Mouse (Mus musculus) myocyte (in vitro differentiated cells): Measurements from ENCODE around the gene Tmem127. TPM values are rescaled to one million over a fixed set of nuclear protein-coding genes. Genes with fewer than 3 reads are reported as not detected.

Experiments used
- H3K27me3 ChIP-seq: one replicate; pipeline ENCODE4 v1.6.1; 2011; ENCODE audit not compliant: control insufficient read depth, insufficient read depth, insufficient read length
- H3K36me3 ChIP-seq: one replicate; pipeline ENCODE4 v1.6.1; 2011; ENCODE audit not compliant: control insufficient read depth, insufficient read depth
- H3K4me2 ChIP-seq: one replicate; pipeline ENCODE4 v1.6.1; 2011; ENCODE audit warnings: low read depth, control low read depth
- H3K4me3 ChIP-seq: one replicate; pipeline ENCODE4 v1.5.1; 2011; ENCODE audit warnings: mild to moderate bottlenecking, control low read depth, moderate library complexity
- H3K79me2 ChIP-seq: one replicate; pipeline ENCODE4 v1.6.1; 2011; ENCODE audit not compliant: control insufficient read depth, insufficient read depth
- H3ac ChIP-seq: one replicate; pipeline ENCODE4 v1.6.1; 2011; ENCODE audit not compliant: control insufficient read depth, insufficient read length
- CEBPB ChIP-seq: IDR thresholded peaks from 2 replicates; pipeline ENCODE4 v1.6.1; 2011; ENCODE audit warnings: mild to moderate bottlenecking, moderate library complexity; ENCODE audit not compliant: poor library complexity, insufficient read depth, severe bottlenecking
- E2F4 ChIP-seq: IDR thresholded peaks from one replicate; pipeline ENCODE4 v1.6.1; 2011; ENCODE audit warnings: mild to moderate bottlenecking, control low read depth, moderate library complexity; ENCODE audit not compliant: insufficient read depth
- MAX ChIP-seq: IDR thresholded peaks from one replicate; pipeline ENCODE4 v1.6.1; 2011; ENCODE audit warnings: low read depth, mild to moderate bottlenecking, control low read depth
- MYOD1 ChIP-seq, 3 experiments: IDR thresholded peaks; one replicate each; pipeline ENCODE4 v1.6.1; 2011; ENCODE audit warnings: control low read depth in 2 of 3, low read depth in 2 of 3, mild to moderate bottlenecking in 2 of 3, moderate library complexity in 1 of 3; ENCODE audit not compliant: insufficient read length in 2 of 3, control insufficient read depth in 1 of 3
- MYOG ChIP-seq, 3 experiments: IDR thresholded peaks; one replicate each; pipeline ENCODE4 v1.6.1; 2011; ENCODE audit warnings: control low read depth in 2 of 3, low read depth in 2 of 3, mild to moderate bottlenecking in 2 of 3; ENCODE audit not compliant: insufficient read length in 2 of 3, control insufficient read depth in 1 of 3, insufficient read depth in 1 of 3
- POLR2A ChIP-seq: IDR thresholded peaks from one replicate; pipeline ENCODE4 v1.6.1; 2011; ENCODE audit warnings: low read depth, mild to moderate bottlenecking, control low read depth, moderate library complexity; ENCODE audit not compliant: insufficient read length
- POLR2AphosphoS2 ChIP-seq: IDR thresholded peaks from one replicate; pipeline ENCODE4 v1.6.1; 2011; ENCODE audit warnings: low read depth, control low read depth; ENCODE audit not compliant: insufficient read length
- REST ChIP-seq: IDR thresholded peaks from one replicate; pipeline ENCODE4 v1.6.1; 2011; ENCODE audit warnings: mild to moderate bottlenecking, control low read depth, moderate library complexity; ENCODE audit not compliant: insufficient read depth, insufficient read length
- SRF ChIP-seq: IDR thresholded peaks from one replicate; pipeline ENCODE4 v1.6.1; 2011; ENCODE audit warnings: low read depth; ENCODE audit not compliant: control insufficient read depth, insufficient read length
- TCF12 ChIP-seq: IDR thresholded peaks from one replicate; pipeline ENCODE4 v1.6.1; 2011; ENCODE audit warnings: mild to moderate bottlenecking, control low read depth; ENCODE audit not compliant: poor library complexity, insufficient read depth, severe bottlenecking
- TCF3 ChIP-seq: IDR thresholded peaks from one replicate; pipeline ENCODE4 v1.6.1; 2011; ENCODE audit warnings: low read depth, control low read depth; ENCODE audit not compliant: insufficient read length
- USF1 ChIP-seq: IDR thresholded peaks from one replicate; pipeline ENCODE4 v1.6.1; 2011; ENCODE audit warnings: low read depth, mild to moderate bottlenecking, control low read depth, moderate library complexity
- polyA plus RNA-seq: library from polyadenylated mRNA; unstranded; fragments of >200 nt; fragmentation: generic; extraction: Trizol; gene quantifications from one replicate; pipeline ENCODE4 v1.2.1, GENCODE M21; 2012; ENCODE audit warnings: missing spikeins

Tmem127 gene
- polyA plus RNA-seq, 1 experiment = 23.0 TPM

- H3K4me3 ChIP-seq = no peak overlapping the region
- no peak overlapping the region for H3K4me2 ChIP-seq
- no peaks in the 10 kb centered on the region for H3K27me3 ChIP-seq
- H3ac ChIP-seq = no peak overlapping the region
- no peaks in the 10 kb centered on the region for H3K79me2 ChIP-seq
- TF ChIP-seq MYOG (IDR thresholded peaks at IDR 0.05; ENCODE audit: control insufficient read depth in 1 of 3, insufficient read depth in 1 of 3, insufficient read length in 2 of 3, low read depth in 2 of 3) (no peak), E2F4 (no peak), TCF3 (no peak), CEBPB (no peak), POLR2AphosphoS2 (no peak), SRF (no peak), POLR2A (no peak), MYOD1 (IDR thresholded peaks at IDR 0.05; ENCODE audit: control insufficient read depth in 1 of 3, insufficient read length in 2 of 3, low read depth in 2 of 3) (no peak), REST (no peak), TCF12 (no peak), MAX (no peak), USF1 (no peak)
- no peaks in the 10 kb centered on the region for H3K36me3 ChIP-seq
Observed at GRCm38 (mm10) chr2:127308660-127309059, 61.0 kb downstream of the Tmem127 start.

DNA sequence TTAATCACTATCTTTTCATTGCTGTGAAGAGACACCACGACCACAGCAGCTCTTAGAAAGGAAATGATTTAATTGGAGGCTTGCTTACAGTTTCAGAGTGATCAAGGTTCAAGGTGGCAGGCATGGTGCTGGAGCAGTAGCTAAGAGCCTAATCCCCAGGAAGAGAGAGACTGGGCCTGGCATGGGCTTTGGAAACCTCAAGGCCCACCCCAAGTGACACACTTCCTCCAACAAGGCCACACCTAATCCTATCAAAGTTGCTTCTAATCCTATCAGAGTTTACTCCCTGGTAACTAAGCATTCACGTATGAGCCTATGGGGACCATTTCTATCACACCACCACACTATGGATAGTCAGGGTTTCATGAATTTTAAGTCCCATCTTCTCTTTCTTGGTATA, 62.5 kb downstream of the Tmem127 start:
- TF ChIP-seq TCF3 = no peak
- TF ChIP-seq MAX = no peak
- no peak for TF ChIP-seq SRF
- TF ChIP-seq POLR2A = no peak
- Histone ChIP-seq H3K36me3 (no peaks in the 10 kb centered on the region), H3K4me2 (no peak overlapping the region), H3K79me2 (no peaks in the 10 kb centered on the region), H3K4me3 (no peak overlapping the region), H3K27me3 (no peaks in the 10 kb centered on the region), H3ac (no peak overlapping the region)

DNA sequence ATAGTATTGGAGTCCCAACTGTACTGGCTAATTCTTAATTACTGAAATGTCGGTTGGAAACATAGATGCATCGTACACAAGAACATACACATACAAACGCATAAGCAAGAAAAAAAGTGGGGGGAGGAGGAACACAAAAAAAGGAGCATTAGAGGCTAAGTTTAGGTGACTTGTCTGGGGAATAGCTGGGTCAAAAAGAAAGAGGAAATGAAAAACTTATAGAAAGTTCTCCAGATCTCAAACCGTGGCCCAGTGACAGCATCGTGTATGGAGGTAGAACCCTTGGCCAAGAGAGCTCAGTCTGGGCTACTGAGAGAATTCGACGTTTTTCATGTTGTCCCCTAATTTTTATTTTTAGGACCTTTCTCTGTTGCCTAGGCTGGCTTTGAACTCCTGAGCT, 63.0 kb downstream of the Tmem127 start:
- H3K27me3 ChIP-seq = no peaks in the 10 kb centered on the region
- H3ac ChIP-seq = no peak overlapping the region
- H3K4me3 ChIP-seq = no peak overlapping the region
- no peak overlapping the region for H3K4me2 ChIP-seq
- TF ChIP-seq CEBPB = no peak
- no peak for TF ChIP-seq MAX
- TF ChIP-seq TCF3 = no peak
- no peak for TF ChIP-seq REST
- no peak for TF ChIP-seq POLR2AphosphoS2
- TF ChIP-seq TCF12 = no peak
- TF ChIP-seq POLR2A = no peak
- no peak for TF ChIP-seq MYOD1 (IDR thresholded peaks at IDR 0.05; ENCODE audit: control insufficient read depth in 1 of 3, insufficient read length in 2 of 3, low read depth in 2 of 3)
- no peak for TF ChIP-seq MYOG (IDR thresholded peaks at IDR 0.05; ENCODE audit: control insufficient read depth in 1 of 3, insufficient read depth in 1 of 3, insufficient read length in 2 of 3, low read depth in 2 of 3)
- TF ChIP-seq E2F4 = no peak
- no peak for TF ChIP-seq USF1
- TF ChIP-seq SRF = no peak
- H3K36me3 ChIP-seq = no peaks in the 10 kb centered on the region
- H3K79me2 ChIP-seq = no peaks in the 10 kb centered on the region

Other genes starting within 250 kb of the Tmem127 start
- 2.3 TPM for gene Ap4e1, start 239.2 kb upstream of the Tmem127 start, polyA plus RNA-seq
- 17.3 TPM for gene Blvra, start 177.2 kb upstream of the Tmem127 start, polyA plus RNA-seq
- 14.2 TPM for gene Ncaph, start 114.0 kb upstream of the Tmem127 start, polyA plus RNA-seq
- 1.2 TPM for gene Itpripl1, start 104.5 kb upstream of the Tmem127 start, polyA plus RNA-seq
- gene 1810024B03Rik, start 39.6 kb upstream of the Tmem127 start, polyA plus RNA-seq = 1.1 TPM
- 41.2 TPM for gene Snrnp200, start 39.5 kb upstream of the Tmem127 start, polyA plus RNA-seq
- 53.9 TPM for gene Ciao1, start 92 bp upstream of the Tmem127 start, polyA plus RNA-seq
- 25.9 TPM for gene Stard7, start 22.3 kb downstream of the Tmem127 start, polyA plus RNA-seq
- gene Dusp2, start 88.3 kb downstream of the Tmem127 start, polyA plus RNA-seq = 4.5 TPM
- gene Astl, start 90.7 kb downstream of the Tmem127 start, polyA plus RNA-seq = 0.01 TPM
- gene Adra2b, start 115.3 kb downstream of the Tmem127 start, polyA plus RNA-seq = not detected
- not detected for gene Gpat2, start 177.3 kb downstream of the Tmem127 start, polyA plus RNA-seq
- 5.9 TPM for gene Fahd2a, start 196.7 kb downstream of the Tmem127 start, polyA plus RNA-seq